Mouse (Mus musculus): ENCODE measurements around the gene Plekhm1. TPM values are rescaled to one million over a fixed set of nuclear protein-coding genes. Genes with fewer than 3 reads are reported as not detected.
A peak's percentile ranks its signal among the peaks of the same experiment; 100 is the strongest.
"Not testable (repeated sequence)": the region's sequence is repeated elsewhere in the genome, so short reads cannot be mapped to it uniquely, and the experiment has no call there.

Plekhm1 gene
- total RNA-seq, 4 experiments from 2014 or later = 14.1 to 16.4 (median 15.1) TPM

GRCm38 (mm10) chr11:103340130-103340529, 72.4 kb downstream of the Plekhm1 start:
- no peak for DNase-seq (ENCODE audit: low spot score in 2 of 2)

GRCm38 (mm10) chr11:103339414-103340119, 72.9 kb downstream of the Plekhm1 start:
- DNase-seq (ENCODE audit: low spot score in 2 of 2) = no peak

GRCm38 (mm10) chr11:103338671-103339070, 73.8 kb downstream of the Plekhm1 start:
- no peak for DNase-seq (ENCODE audit: low spot score in 2 of 2)

- no peak for DNase-seq (ENCODE audit: low spot score in 2 of 2)
Observed at GRCm38 (mm10) chr11:103338119-103338518, 74.4 kb downstream of the Plekhm1 start.

GRCm38 (mm10) chr11:103337180-103337579, 75.3 kb downstream of the Plekhm1 start:
- no peak for DNase-seq (ENCODE audit: low spot score in 2 of 2)

- DNase-seq (ENCODE audit: low spot score in 2 of 2) = no peak
Observed at GRCm38 (mm10) chr11:103335561-103335960, 76.9 kb downstream of the Plekhm1 start.

- no peak for DNase-seq (ENCODE audit: low spot score in 2 of 2)
Observed at GRCm38 (mm10) chr11:103334925-103335324, 77.6 kb downstream of the Plekhm1 start.

- peak in 1 of 2 experiments; percentile 19 for DNase-seq (ENCODE audit: low spot score in 2 of 2)
Observed at GRCm38 (mm10) chr11:103333719-103334398, 78.6 kb downstream of the Plekhm1 start.

- DNase-seq (ENCODE audit: low spot score in 2 of 2) = no peak
Observed at GRCm38 (mm10) chr11:103332890-103333651, 79.4 kb downstream of the Plekhm1 start.

- peak; percentile 64 to 73 for DNase-seq (ENCODE audit: low spot score in 2 of 2)
Observed at GRCm38 (mm10) chr11:103332186-103332889, 80.1 kb downstream of the Plekhm1 start.

GRCm38 (mm10) chr11:103331502-103332185, 80.8 kb downstream of the Plekhm1 start:
- no peak for DNase-seq (ENCODE audit: low spot score in 2 of 2)

GRCm38 (mm10) chr11:103330651-103331319, 81.7 kb downstream of the Plekhm1 start:
- no peak for DNase-seq (ENCODE audit: low spot score in 2 of 2)

- DNase-seq (ENCODE audit: low spot score in 2 of 2) = peak; percentile 42 to 49
Observed at GRCm38 (mm10) chr11:103326950-103327349, 85.5 kb downstream of the Plekhm1 start.

GRCm38 (mm10) chr11:103325172-103325571, 87.3 kb downstream of the Plekhm1 start:
- peak; percentile 42 to 60 for DNase-seq (ENCODE audit: low spot score in 2 of 2)

GRCm38 (mm10) chr11:103324723-103325122, 87.8 kb downstream of the Plekhm1 start:
- DNase-seq (ENCODE audit: low spot score in 2 of 2) = no peak

GRCm38 (mm10) chr11:103322832-103323231, 89.7 kb downstream of the Plekhm1 start:
- DNase-seq (ENCODE audit: low spot score in 2 of 2) = not testable (repeated sequence)

GRCm38 (mm10) chr11:103320646-103321045, 91.8 kb downstream of the Plekhm1 start:
- DNase-seq (ENCODE audit: low spot score in 2 of 2) = no peak

GRCm38 (mm10) chr11:103320196-103320595, 92.3 kb downstream of the Plekhm1 start:
- DNase-seq (ENCODE audit: low spot score in 2 of 2) = no peak

GRCm38 (mm10) chr11:103318042-103318441, 94.4 kb downstream of the Plekhm1 start:
- DNase-seq (ENCODE audit: low spot score in 2 of 2) = no peak

- DNase-seq (ENCODE audit: low spot score in 2 of 2) = no peak
Observed at GRCm38 (mm10) chr11:103315379-103315778, 97.1 kb downstream of the Plekhm1 start.

Measured in gastrocnemius, adult 8-10 months (tissue).